Mouse (Mus musculus) right cerebral cortex, postnatal 14 days (tissue): ENCODE data around the gene Arpin.

ENCODE experiments used
- DNase-seq: peaks from one replicate; pipeline ENCODE4 v3.0.0; 2022

Arpin gene

GRCm38 (mm10) chr7:79892576-79893428 lies 42.4 kb downstream of the Arpin start:
- DNase-seq, result no peak

- no peak for DNase-seq
These were observed 44.5 kb downstream of the Arpin start for GRCm38 (mm10) chr7:79890436-79891221.

GRCm38 (mm10) chr7:79888603-79889002 lies 46.6 kb downstream of the Arpin start:
- no peak for DNase-seq

DNA sequence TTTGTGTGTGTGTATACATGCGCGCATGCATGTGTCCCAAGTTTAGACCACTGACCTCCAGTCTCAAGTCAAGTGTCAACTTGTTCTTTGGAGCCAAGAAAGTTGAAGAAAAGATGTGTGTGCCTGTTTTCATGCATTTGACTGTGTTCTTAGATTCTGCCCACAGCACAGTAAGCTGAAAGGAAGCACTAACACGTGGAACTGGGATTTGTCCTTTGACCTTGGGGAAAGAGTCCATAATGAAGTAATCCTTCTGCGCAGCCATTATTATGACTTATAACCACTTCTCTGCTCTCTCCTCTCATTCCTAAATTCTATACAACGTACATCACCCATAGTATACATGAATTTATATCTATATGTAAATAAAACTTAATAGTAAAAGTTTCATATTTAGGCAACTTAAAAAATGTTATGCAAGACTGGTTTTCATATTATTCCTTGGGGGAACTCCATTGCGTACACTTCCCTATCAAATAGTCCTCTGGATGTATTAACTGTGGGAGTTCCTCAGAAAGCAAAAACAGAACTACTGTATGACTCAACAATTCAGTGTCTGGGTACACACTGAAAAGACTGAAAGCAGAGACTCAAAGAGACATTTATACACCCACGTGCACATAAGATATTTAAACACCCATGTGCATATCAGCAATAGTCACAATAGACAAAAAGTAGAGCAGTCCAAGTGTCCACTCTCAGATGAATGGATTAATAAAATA lies 51.4 kb downstream of the Arpin start:
- no peak for DNase-seq

DNA sequence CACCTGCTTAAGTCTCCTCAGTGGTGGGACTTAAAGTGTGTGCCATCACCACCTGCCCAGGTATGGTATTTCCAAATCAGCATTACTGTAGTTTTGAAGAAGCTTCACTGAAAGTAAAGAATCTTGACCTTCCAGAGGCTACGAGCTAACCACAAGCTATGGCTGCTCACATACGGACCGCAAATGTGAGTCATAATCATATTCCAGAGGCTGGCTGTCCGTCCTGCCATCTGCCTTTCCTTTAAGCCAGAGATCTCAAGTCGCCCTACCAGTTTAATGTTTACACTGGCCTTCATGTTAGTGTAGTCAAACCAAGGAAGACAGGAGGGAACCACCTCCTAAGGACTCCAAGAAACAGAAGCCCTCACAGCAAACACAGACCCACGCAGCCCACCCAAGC lies 53.3 kb downstream of the Arpin start:
- DNase-seq, result no peak

DNA sequence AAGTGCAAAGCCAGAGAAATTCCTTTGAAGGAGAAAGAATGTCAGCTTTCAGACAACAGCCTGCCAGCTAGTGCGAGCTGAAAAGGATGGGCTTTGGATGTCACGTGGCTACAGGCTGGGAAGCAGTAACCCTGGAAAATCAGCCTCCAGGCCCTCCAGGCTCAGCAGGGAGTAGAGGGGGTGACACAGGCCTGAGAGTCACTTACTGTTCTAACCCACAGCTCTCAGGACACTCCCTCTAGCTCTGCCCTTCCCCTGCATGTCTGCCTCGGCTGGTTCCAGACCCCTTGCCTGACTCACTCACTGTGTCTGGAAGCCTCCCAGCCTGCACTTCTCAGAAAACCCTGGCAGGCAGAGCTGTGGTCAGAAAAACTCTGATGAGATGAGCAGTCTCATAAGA lies 54.2 kb downstream of the Arpin start:
- no peak for DNase-seq

GRCm38 (mm10) chr7:79880033-79880432 lies 55.1 kb downstream of the Arpin start:
- DNase-seq, result no peak

- DNase-seq, result no peak
These were observed 56.6 kb downstream of the Arpin start for GRCm38 (mm10) chr7:79878455-79879025.
